Mouse (Mus musculus) embryonic facial prominence, embryonic 12.5 days (tissue): ENCODE results near the gene Park7. TPM values are rescaled to one million over a fixed set of nuclear protein-coding genes. Genes with fewer than 3 reads are reported as not detected.

ENCODE experiments used
- ATAC-seq: fragments of 200-750 bp; cut with Nextera tagmentation; 2 replicates; pipeline ENCODE4 v1.8.0; 2017; ENCODE audit not compliant: insufficient number of reproducible peaks, insufficient read depth, low FRiP score, low TSS enrichment
- H3K27ac ChIP-seq: fragments of 300-500 bp; sonication (generic); 2 replicates; pipeline ENCODE4 v1.5.1; 2016; ENCODE audit warnings: mild to moderate bottlenecking
- H3K27me3 ChIP-seq: fragments of 300-500 bp; sonication (generic); 2 replicates; pipeline ENCODE4 v1.6.1; 2016; ENCODE audit warnings: mild to moderate bottlenecking, moderate library complexity
- H3K36me3 ChIP-seq: fragments of 300-500 bp; sonication (generic); 2 replicates; pipeline ENCODE4 v1.6.1; 2016; ENCODE audit warnings: mild to moderate bottlenecking
- H3K4me1 ChIP-seq: fragments of 300-500 bp; sonication (generic); 2 replicates; pipeline ENCODE4 v1.6.1; 2016
- H3K4me2 ChIP-seq: fragments of 300-500 bp; sonication (generic); replicated peaks from 2 replicates; pipeline ENCODE4 v1.6.1; 2016; ENCODE audit warnings: mild to moderate bottlenecking, moderate library complexity
- H3K4me3 ChIP-seq: fragments of 300-500 bp; sonication (generic); 2 replicates; pipeline ENCODE4 v1.5.1; 2016; ENCODE audit warnings: mild to moderate bottlenecking
- H3K9ac ChIP-seq: fragments of 300-500 bp; sonication (generic); 2 replicates; pipeline ENCODE4 v1.6.1; 2016; ENCODE audit warnings: mild to moderate bottlenecking, moderate library complexity
- H3K9me3 ChIP-seq: fragments of 300-500 bp; sonication (generic); 2 replicates; pipeline ENCODE4 v1.6.1; 2016; ENCODE audit warnings: mild to moderate bottlenecking, moderate library complexity
- WGBS: fragments of 180-500 bp; shearing (Covaris S2); methylation state at CpG from one replicate; pipeline ENCODE4 v1.1.7; 2016; 5-methylcytosine and 5-hydroxymethylcytosine counted together
- polyA plus RNA-seq: library from polyadenylated mRNA; unstranded; fragments of >200 nt; fragmentation: Nextera tagmentation; extraction: Ambion mirVana; gene quantifications from 2 replicates; pipeline ENCODE4 v1.2.1, GENCODE M21; 2016

Park7 gene
- polyA plus RNA-seq, 1 experiment from 2014 or later, result 425 TPM

DNA sequence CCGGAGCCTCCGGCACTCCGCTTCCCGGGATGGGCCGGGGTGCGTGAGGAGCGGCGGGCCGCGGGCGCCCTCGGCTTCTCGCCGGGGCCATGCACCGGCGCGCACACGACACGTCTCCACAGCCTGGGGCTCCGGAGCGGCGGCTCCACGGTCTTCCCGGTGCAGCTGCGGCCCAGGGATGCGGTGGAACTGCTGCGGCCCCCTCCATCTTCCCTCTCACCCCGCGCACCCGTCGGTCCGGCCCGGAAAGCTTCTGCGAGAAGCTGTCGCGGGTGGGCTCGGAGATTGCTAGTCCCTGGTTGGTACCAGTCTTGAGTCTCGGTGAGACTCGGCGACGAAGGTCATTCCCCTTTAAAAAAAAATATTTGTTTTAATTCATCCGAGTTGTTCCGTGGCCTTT is 58.9 kb downstream of the Park7 start:
- H3K27me3 ChIP-seq, result no peaks in the 10 kb centered on the region
- H3K27ac ChIP-seq, result peak overlapping the region; percentile 99
- H3K4me1 ChIP-seq, result peaks cover 10% of the 10 kb centered on the region; the same call in 1 of the 2 replicates
- H3K4me2 ChIP-seq, result peak overlapping the region; percentile 66
- no peak for ATAC-seq
- H3K4me3 ChIP-seq, result peak overlapping the region; percentile 85
- H3K36me3 ChIP-seq, result no peaks in the 10 kb centered on the region
- H3K9ac ChIP-seq, result peak overlapping the region; percentile 96
- H3K9me3 ChIP-seq, result no peaks in the 10 kb centered on the region
- WGBS, result under 1% methylated on average over 42 of the region's 43 CpGs

DNA sequence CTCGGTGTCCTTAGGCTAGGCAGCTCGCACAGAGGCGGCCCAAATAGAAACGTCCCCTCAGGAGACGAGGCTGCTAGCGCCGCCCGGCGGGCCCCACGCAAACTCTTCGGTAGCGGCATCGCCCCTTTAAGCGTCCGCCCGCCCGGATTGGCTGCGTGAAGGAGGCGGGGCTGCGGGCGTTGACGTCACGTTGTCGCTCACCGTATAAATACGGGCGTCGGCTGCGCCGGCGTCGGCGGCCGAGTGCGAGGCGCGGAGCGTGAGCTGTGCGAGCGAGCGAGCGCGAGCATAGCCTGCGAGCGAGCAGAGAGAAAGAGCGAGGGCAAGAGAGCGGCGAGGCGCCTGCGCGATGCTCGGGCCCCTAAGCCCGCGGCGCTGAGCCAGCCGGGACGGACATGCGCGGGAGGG is 59.4 kb downstream of the Park7 start:
- Histone ChIP-seq H3K4me3 (peak overlapping the region; percentile 85), H3K4me2 (peak overlapping the region; percentile 66), H3K9ac (peak overlapping the region; percentile 96), H3K27me3 (no peaks in the 10 kb centered on the region), H3K27ac (peak overlapping the region; percentile 99), H3K36me3 (no peaks in the 10 kb centered on the region), H3K9me3 (no peaks in the 10 kb centered on the region), H3K4me1 (peaks cover 10% of the 10 kb centered on the region; the same call in 1 of the 2 replicates)
- WGBS, result under 1% methylated on average over 59 of the region's 59 CpGs
- peak; percentile 97 for ATAC-seq

GRCm38 (mm10) chr4:150853680-150854461 is 60.4 kb downstream of the Park7 start, which contains the start of gene Errfi1:
Errfi1 (plus strand) TSS chr4:150853919.
- H3K27ac ChIP-seq, result no peak within 1 kb of the TSS

GRCm38 (mm10) chr4:150852479-150852878 is 61.8 kb downstream of the Park7 start:
- Histone ChIP-seq H3K4me1 (peaks cover 8% of the 10 kb centered on the region; the same call in 1 of the 2 replicates), H3K9ac (no peak overlapping the region), H3K36me3 (no peaks in the 10 kb centered on the region), H3K27me3 (no peaks in the 10 kb centered on the region), H3K9me3 (no peaks in the 10 kb centered on the region), H3K4me3 (no peak overlapping the region), H3K27ac (no peak overlapping the region), H3K4me2 (no peak overlapping the region)
- no peak for ATAC-seq
- WGBS, result 79% methylated on average over 4 of the region's 4 CpGs

More at GRCm38 (mm10) chr4:150853680-150854461, 60.4 kb downstream of the Park7 start, which contains the start of gene Errfi1:
- peak within 1 kb of the TSS; percentile 85 for H3K4me3 ChIP-seq
- WGBS, result 43% methylated on average over 13 of the region's 13 CpGs
- H3K36me3 ChIP-seq, result no peaks in the 10 kb centered on the region
- no peak for ATAC-seq
- H3K4me1 ChIP-seq, result peaks cover 10% of the 10 kb centered on the region; the same call in 1 of the 2 replicates
- no peaks in the 10 kb centered on the region for H3K9me3 ChIP-seq
- peak within 1 kb of the TSS; percentile 66 for H3K4me2 ChIP-seq
- H3K27me3 ChIP-seq, result no peaks in the 10 kb centered on the region
- peak within 1 kb of the TSS; percentile 53 for H3K9ac ChIP-seq

DNA sequence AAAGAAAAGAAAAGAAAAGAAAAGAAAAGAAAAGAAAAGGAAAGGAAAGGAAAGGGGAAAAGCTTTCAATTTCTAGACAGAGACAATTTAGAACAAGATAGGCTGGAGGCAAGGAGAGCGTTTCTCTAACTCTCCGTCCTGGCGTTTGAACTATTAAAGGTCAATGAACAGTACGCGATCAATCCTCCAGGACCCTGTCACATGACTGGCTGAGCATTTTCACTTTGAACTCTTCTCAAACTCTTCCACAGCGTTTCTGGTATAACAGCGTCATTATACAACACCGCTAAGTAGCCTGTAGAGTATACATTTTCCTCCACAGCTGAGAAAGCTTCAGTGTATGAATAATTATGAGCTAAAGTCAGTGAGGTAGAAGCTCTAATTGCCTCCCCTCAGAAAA is 62.2 kb downstream of the Park7 start:
- Histone ChIP-seq H3K36me3 (no peaks in the 10 kb centered on the region), H3K4me1 (peaks cover 6% of the 10 kb centered on the region; the same call in 1 of the 2 replicates), H3K9ac (no peak overlapping the region), H3K9me3 (no peaks in the 10 kb centered on the region), H3K27me3 (no peaks in the 10 kb centered on the region), H3K4me3 (no peak overlapping the region), H3K27ac (no peak overlapping the region), H3K4me2 (no peak overlapping the region)
- ATAC-seq, result no peak
- WGBS, result 68% methylated on average over 8 of the region's 8 CpGs

DNA sequence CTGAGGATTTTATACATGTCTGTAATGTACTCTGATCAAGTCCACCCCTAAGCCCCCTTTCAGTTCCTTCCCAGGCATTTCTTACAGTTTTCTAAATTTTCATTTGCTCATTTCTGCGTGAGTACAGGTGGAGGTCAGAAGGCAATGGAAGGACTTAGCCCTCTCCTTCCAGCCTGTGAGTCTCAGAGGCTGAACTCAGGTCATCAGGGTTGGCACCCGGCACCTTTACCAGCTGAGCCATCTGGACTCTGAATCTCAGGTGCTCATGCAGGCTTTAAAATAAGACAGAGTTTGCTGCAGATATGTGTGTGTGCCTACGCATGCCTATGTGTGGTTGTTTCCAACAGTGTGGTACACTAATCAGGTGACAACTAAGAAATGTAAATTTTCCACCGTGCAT is 63.3 kb downstream of the Park7 start:
- H3K4me2 ChIP-seq, result no peak overlapping the region
- H3K4me1 ChIP-seq, result no peaks in the 10 kb centered on the region
- 90% methylated on average over 4 of the region's 4 CpGs for WGBS
- H3K9ac ChIP-seq, result no peak overlapping the region
- H3K27me3 ChIP-seq, result no peaks in the 10 kb centered on the region
- H3K4me3 ChIP-seq, result no peak overlapping the region
- no peaks in the 10 kb centered on the region for H3K36me3 ChIP-seq
- no peak overlapping the region for H3K27ac ChIP-seq
- no peak for ATAC-seq
- no peaks in the 10 kb centered on the region for H3K9me3 ChIP-seq

GRCm38 (mm10) chr4:150849964-150850363 is 64.3 kb downstream of the Park7 start:
- Histone ChIP-seq H3K4me1 (no peaks in the 10 kb centered on the region), H3K27ac (no peak overlapping the region), H3K27me3 (no peaks in the 10 kb centered on the region), H3K9ac (no peak overlapping the region), H3K36me3 (no peaks in the 10 kb centered on the region), H3K4me2 (no peak overlapping the region), H3K4me3 (no peak overlapping the region), H3K9me3 (no peaks in the 10 kb centered on the region)
- no peak for ATAC-seq
- WGBS, result 51% methylated on average over 10 of the region's 10 CpGs

Other genes with a start within 250 kb of the Park7 start
- 26.9 and 27.8 TPM in 2 replicates for gene Errfi1, start 60.5 kb downstream of the Park7 start, polyA plus RNA-seq
- 0.29 and 1.0 TPM in 2 replicates for gene Tnfrsf9, start 125 bp upstream of the Park7 start, polyA plus RNA-seq
- not detected in 2 replicates for gene Uts2, start 82.7 kb upstream of the Park7 start, polyA plus RNA-seq
- gene Per3, start 130.2 kb upstream of the Park7 start, polyA plus RNA-seq, result 6.8 and 8.1 TPM in 2 replicates
- gene Vamp3, start 143.5 kb upstream of the Park7 start, polyA plus RNA-seq, result 103 and 111 TPM in 2 replicates
- not detected in 2 replicates for gene Gm13090, start 175.1 kb upstream of the Park7 start, polyA plus RNA-seq